Mouse (Mus musculus) CD4-positive, CD25-positive, alpha-beta regulatory T cell, adult 2 months (primary cell): ENCODE data around the gene Cetn4.

Experiments used
- DNase-seq: peaks from one replicate; pipeline ENCODE4 v3.0.0-alpha.2; 2012; ENCODE audit warnings: low read depth, low spot score

The Cetn4 gene

GRCm38 (mm10) chr3:37312370-37312941 is at the start of gene Cetn4, which contains the start of gene Bbs12:
Cetn4 (minus strand) TSS chr3:37312708.
Bbs12 (plus strand) TSS chr3:37312554.
- peak; percentile 97 for DNase-seq

GRCm38 (mm10) chr3:37360729-37361128 is 48.2 kb upstream of the Cetn4 start:
- no peak for DNase-seq

GRCm38 (mm10) chr3:37354737-37355136 is 42.2 kb upstream of the Cetn4 start:
- no peak for DNase-seq

GRCm38 (mm10) chr3:37353951-37354481 is 41.5 kb upstream of the Cetn4 start:
- DNase-seq = no peak

GRCm38 (mm10) chr3:37350386-37350785 is 37.9 kb upstream of the Cetn4 start:
- no peak for DNase-seq

- peak; percentile 43 for DNase-seq
These were observed 36.6 kb upstream of the Cetn4 start for GRCm38 (mm10) chr3:37349166-37349548.

- DNase-seq = peak; percentile 78
These were observed 36.0 kb upstream of the Cetn4 start, which contains the start of gene Fgf2 for GRCm38 (mm10) chr3:37348221-37349165. Fgf2 (plus strand) TSS chr3:37348346.

- DNase-seq = peak; percentile 12
These were observed 35.2 kb upstream of the Cetn4 start for GRCm38 (mm10) chr3:37347671-37348070.

GRCm38 (mm10) chr3:37342811-37343210 is 30.3 kb upstream of the Cetn4 start:
- DNase-seq = no peak

GRCm38 (mm10) chr3:37341110-37341509 is 28.6 kb upstream of the Cetn4 start:
- peak; percentile 71 for DNase-seq

GRCm38 (mm10) chr3:37334053-37334452 is 21.5 kb upstream of the Cetn4 start:
- no peak for DNase-seq

- DNase-seq = no peak
These were observed 19.5 kb upstream of the Cetn4 start for GRCm38 (mm10) chr3:37331999-37332449.

GRCm38 (mm10) chr3:37329963-37330362 is 17.5 kb upstream of the Cetn4 start:
- DNase-seq = peak; percentile 33

GRCm38 (mm10) chr3:37328489-37328888 is 16.0 kb upstream of the Cetn4 start:
- DNase-seq = no peak

GRCm38 (mm10) chr3:37326627-37327026 is 14.1 kb upstream of the Cetn4 start:
- DNase-seq = no peak

- DNase-seq = no peak
These were observed 13.0 kb upstream of the Cetn4 start for GRCm38 (mm10) chr3:37325317-37326112.

GRCm38 (mm10) chr3:37324310-37324709 is 11.8 kb upstream of the Cetn4 start:
- peak; percentile 60 for DNase-seq

- peak; percentile 10 for DNase-seq
These were observed 3.7 kb upstream of the Cetn4 start for GRCm38 (mm10) chr3:37316233-37316632.

- peak; percentile 74 for DNase-seq
These were observed 863 bp upstream of the Cetn4 start for GRCm38 (mm10) chr3:37313371-37313770.

- no peak for DNase-seq
These were observed 575 bp downstream of the Cetn4 start for GRCm38 (mm10) chr3:37311897-37312369.

GRCm38 (mm10) chr3:37303392-37304139 is 8.9 kb downstream of the Cetn4 start:
- DNase-seq = no peak
